Mouse (Mus musculus): Measurements from ENCODE around the gene Defb45. TPM values are rescaled to one million over a fixed set of nuclear protein-coding genes. Genes with fewer than 3 reads are reported as not detected.

Gene Defb45
- polyA plus RNA-seq, 2 experiments = not detected

DNA sequence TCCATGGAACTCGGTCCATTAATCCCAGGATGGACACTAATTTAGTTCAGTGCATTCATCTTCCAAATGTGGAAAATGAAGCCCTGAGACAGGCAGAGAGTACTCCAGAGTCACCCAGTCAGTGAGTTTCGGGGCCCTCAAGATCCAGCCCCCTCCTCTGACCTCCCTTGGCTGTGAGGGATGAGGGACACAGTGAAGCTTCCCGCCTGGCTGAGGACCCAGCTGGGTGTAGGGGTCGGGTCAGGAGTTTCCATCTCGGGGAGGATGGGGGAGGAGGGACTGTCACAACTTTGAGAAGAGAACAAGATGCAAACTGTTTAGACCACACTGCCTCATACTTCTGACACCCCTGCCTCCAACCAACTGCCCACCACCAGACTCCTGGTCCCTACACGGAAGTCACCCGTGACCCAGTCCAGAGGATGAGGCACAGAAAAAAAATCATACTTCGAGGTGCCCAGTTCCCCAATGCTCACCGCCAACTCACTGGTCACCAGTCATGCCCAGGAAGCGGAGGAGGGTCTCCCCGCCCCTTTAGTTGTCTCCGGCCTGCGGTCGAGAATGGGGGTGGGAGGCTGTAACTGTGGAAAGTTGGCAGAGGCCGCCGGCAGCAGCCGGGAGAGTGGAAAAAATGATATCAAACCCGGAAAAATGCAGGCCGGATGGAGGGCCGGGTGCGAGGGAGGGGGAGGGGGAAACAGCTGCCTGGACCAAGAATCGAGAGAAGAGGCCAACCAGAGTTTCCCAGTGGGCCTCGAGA lies 37.2 kb upstream of the Defb45 start:
- H3K27me3 ChIP-seq (ENCODE audit: control insufficient read depth, insufficient read depth, low read length) = no peaks in the 10 kb centered on the region
- no peaks in the 10 kb centered on the region for H3K9me3 ChIP-seq (ENCODE audit: control insufficient read depth, low read length)
- no peak overlapping the region for H3K9ac ChIP-seq (replicated peaks)
- TF ChIP-seq CTCF (IDR thresholded peaks at IDR 0.05; ENCODE audit: low read depth) (no peak), EP300 (IDR thresholded peaks at IDR 0.05; ENCODE audit: low read depth) (no peak)
- ATAC-seq (ENCODE audit: insufficient read depth) = no peak
- 0 out of 4 replicates have a peak, but pooled peaks cover 0 to 2% of the 10 kb centered on the region in 2 experiments for H3K4me1 ChIP-seq (replicated peaks; ENCODE audit: control insufficient read depth in 2 of 2, insufficient read depth in 2 of 2, low read length in 1 of 2)
- no peak overlapping the region for H3K27ac ChIP-seq
- no peak overlapping the region for H3K4me3 ChIP-seq (ENCODE audit: insufficient read depth in 1 of 2, low read depth in 2 of 2, low read length in 2 of 2)
- no peak for DNase-seq (ENCODE audit: low read depth in 3 of 3, low spot score in 3 of 3)
- no peaks in the 10 kb centered on the region for H3K36me3 ChIP-seq (replicated peaks; ENCODE audit: control insufficient read depth, insufficient read depth, low read depth)
- 58% methylated on average over 23 of the region's 23 CpGs for WGBS (ENCODE audit: insufficient replicate concordance)
- no peak overlapping the region for H3K4me2 ChIP-seq (ENCODE audit: low read depth)

DNA sequence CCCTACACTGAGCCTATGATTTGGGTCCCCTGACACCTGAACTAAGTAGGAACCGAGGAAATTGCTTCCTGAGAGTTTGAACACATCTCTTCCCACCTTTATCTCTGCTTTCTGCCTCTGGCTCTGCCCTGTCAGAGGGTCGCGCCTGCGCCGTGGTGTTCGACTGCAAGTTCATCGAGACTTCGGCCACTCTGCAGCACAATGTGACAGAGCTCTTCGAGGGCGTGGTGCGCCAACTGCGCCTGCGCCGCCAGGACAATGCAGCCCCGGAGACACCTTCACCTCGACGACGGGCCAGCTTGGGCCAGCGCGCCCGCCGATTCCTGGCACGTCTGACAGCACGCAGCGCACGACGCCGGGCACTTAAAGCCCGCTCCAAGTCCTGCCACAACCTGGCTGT lies 35.1 kb upstream of the Defb45 start:
- no peak overlapping the region for H3K27ac ChIP-seq
- TF ChIP-seq CTCF (IDR thresholded peaks at IDR 0.05; ENCODE audit: low read depth) (no peak), EP300 (IDR thresholded peaks at IDR 0.05; ENCODE audit: low read depth) (no peak)
- no peaks in the 10 kb centered on the region; the same call in 1 of the 2 replicates for H3K27me3 ChIP-seq (ENCODE audit: control insufficient read depth, insufficient read depth, low read length)
- H3K4me2 ChIP-seq (ENCODE audit: low read depth) = no peak overlapping the region
- 0 out of 4 replicates have a peak, but pooled peaks cover 0 to 2% of the 10 kb centered on the region in 2 experiments for H3K4me1 ChIP-seq (replicated peaks; ENCODE audit: control insufficient read depth in 2 of 2, insufficient read depth in 2 of 2, low read length in 1 of 2)
- no peaks in the 10 kb centered on the region for H3K9me3 ChIP-seq (ENCODE audit: control insufficient read depth, low read length)
- no peak overlapping the region for H3K9ac ChIP-seq (replicated peaks)
- H3K36me3 ChIP-seq (replicated peaks; ENCODE audit: control insufficient read depth, insufficient read depth, low read depth) = no peaks in the 10 kb centered on the region
- WGBS (ENCODE audit: insufficient replicate concordance) = 71% methylated on average over 29 of the region's 29 CpGs
- no peak for DNase-seq (ENCODE audit: low read depth in 3 of 3, low spot score in 3 of 3)
- H3K4me3 ChIP-seq (ENCODE audit: insufficient read depth in 1 of 2, low read depth in 2 of 2, low read length in 2 of 2) = no peak overlapping the region
- no peak for ATAC-seq (ENCODE audit: insufficient read depth)

DNA sequence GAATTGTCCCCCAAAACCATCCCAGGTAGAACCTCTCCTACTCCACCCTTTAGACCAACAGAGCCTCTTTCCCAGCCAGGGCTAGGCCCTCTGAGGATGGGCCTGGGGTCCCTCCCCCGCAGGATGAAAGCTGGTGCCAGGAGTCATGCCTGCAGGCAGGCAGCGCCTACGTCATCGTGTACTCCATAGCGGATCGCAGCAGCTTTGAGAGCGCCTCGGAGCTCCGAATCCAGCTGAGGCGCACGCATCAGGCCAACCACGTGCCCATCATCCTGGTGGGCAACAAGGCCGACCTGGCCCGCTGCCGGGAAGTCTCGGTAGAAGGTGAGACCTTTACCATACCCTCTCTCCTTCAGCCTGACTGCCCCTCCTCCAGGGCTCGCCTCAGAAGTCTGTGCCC lies 34.1 kb upstream of the Defb45 start:
- H3K4me1 ChIP-seq (replicated peaks; ENCODE audit: control insufficient read depth in 2 of 2, insufficient read depth in 2 of 2, low read length in 1 of 2) = 0 out of 4 replicates have a peak, but pooled peaks cover 0 to 2% of the 10 kb centered on the region in 2 experiments
- H3K9me3 ChIP-seq (ENCODE audit: control insufficient read depth, low read length) = no peaks in the 10 kb centered on the region
- 43% methylated on average over 17 of the region's 17 CpGs for WGBS (ENCODE audit: insufficient replicate concordance)
- H3K36me3 ChIP-seq (replicated peaks; ENCODE audit: control insufficient read depth, insufficient read depth, low read depth) = no peaks in the 10 kb centered on the region
- DNase-seq (ENCODE audit: low read depth in 3 of 3, low spot score in 3 of 3) = no peak
- H3K27me3 ChIP-seq (ENCODE audit: control insufficient read depth, insufficient read depth, low read length) = peaks cover 4% of the 10 kb centered on the region
- ATAC-seq (ENCODE audit: insufficient read depth) = no peak
- H3K9ac ChIP-seq (replicated peaks) = no peak overlapping the region
- H3K27ac ChIP-seq = no peak overlapping the region
- no peak overlapping the region for H3K4me2 ChIP-seq (ENCODE audit: low read depth)
- no peak for TF ChIP-seq EP300 (IDR thresholded peaks at IDR 0.05; ENCODE audit: low read depth)
- TF ChIP-seq CTCF (IDR thresholded peaks at IDR 0.05; ENCODE audit: low read depth) = no peak
- no peak overlapping the region for H3K4me3 ChIP-seq (ENCODE audit: insufficient read depth in 1 of 2, low read depth in 2 of 2, low read length in 2 of 2)

DNA sequence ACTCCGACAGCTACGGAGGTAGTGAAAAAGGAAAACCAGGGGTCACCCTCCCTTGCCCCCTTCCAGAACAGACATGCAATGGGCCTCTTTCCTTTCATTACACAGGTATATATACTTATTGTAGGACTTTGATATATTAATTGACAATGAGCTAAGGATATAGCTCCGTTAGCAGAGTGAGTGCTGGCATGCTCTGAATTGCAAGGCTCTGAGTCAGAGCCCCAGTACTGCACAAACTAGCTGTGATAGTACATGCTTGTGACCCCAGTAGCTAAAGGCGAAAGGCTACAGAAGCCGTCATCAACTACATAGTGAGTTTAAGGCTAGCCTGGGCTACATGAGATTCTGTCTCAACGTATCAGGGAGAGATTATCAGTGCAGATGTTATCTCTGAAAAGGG lies 30.7 kb upstream of the Defb45 start:
- H3K27ac ChIP-seq = no peak overlapping the region
- H3K27me3 ChIP-seq (ENCODE audit: control insufficient read depth, insufficient read depth, low read length) = peaks cover 34% of the 10 kb centered on the region
- ATAC-seq (ENCODE audit: insufficient read depth) (no peak), DNase-seq (ENCODE audit: low read depth in 3 of 3, low spot score in 3 of 3) (no peak)
- H3K9me3 ChIP-seq (ENCODE audit: control insufficient read depth, low read length) = no peaks in the 10 kb centered on the region
- no peak overlapping the region for H3K4me2 ChIP-seq (ENCODE audit: low read depth)
- H3K4me3 ChIP-seq (ENCODE audit: insufficient read depth in 1 of 2, low read depth in 2 of 2, low read length in 2 of 2) = no peak overlapping the region
- TF ChIP-seq CTCF (IDR thresholded peaks at IDR 0.05; ENCODE audit: low read depth) (no peak), EP300 (IDR thresholded peaks at IDR 0.05; ENCODE audit: low read depth) (no peak)
- 73% methylated on average over 6 of the region's 6 CpGs for WGBS (ENCODE audit: insufficient replicate concordance)
- no peaks in the 10 kb centered on the region for H3K36me3 ChIP-seq (replicated peaks; ENCODE audit: control insufficient read depth, insufficient read depth, low read depth)
- no peak overlapping the region for H3K9ac ChIP-seq (replicated peaks)
- H3K4me1 ChIP-seq (replicated peaks; ENCODE audit: control insufficient read depth in 2 of 2, insufficient read depth in 2 of 2, low read length in 1 of 2) = no peaks in the 10 kb centered on the region

DNA sequence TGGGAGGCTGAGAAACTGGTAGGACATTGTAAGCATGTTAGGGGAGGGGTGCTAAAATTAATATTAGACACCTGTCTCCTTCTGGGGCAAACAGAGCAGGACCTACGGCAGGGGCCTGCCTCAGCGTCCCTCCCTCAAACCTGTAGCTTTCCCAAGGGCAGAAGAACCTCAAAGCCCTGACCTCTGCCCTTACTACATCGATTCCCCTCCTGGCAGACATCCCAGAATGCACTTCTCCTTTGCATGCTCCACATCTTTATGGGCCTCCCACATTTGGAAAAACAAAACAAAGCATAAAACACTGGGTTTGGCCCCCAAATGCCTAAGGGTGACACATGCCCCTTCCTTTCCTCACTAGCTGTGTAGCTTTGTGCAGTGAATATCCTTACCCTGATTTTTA lies 30.0 kb upstream of the Defb45 start:
- peaks cover 34% of the 10 kb centered on the region for H3K27me3 ChIP-seq (ENCODE audit: control insufficient read depth, insufficient read depth, low read length)
- no peak overlapping the region for H3K4me2 ChIP-seq (ENCODE audit: low read depth)
- H3K9ac ChIP-seq (replicated peaks) = no peak overlapping the region
- no peaks in the 10 kb centered on the region for H3K9me3 ChIP-seq (ENCODE audit: control insufficient read depth, low read length)
- no peak overlapping the region for H3K27ac ChIP-seq
- H3K4me1 ChIP-seq (replicated peaks; ENCODE audit: control insufficient read depth in 2 of 2, insufficient read depth in 2 of 2, low read length in 1 of 2) = no peaks in the 10 kb centered on the region
- no peaks in the 10 kb centered on the region for H3K36me3 ChIP-seq (replicated peaks; ENCODE audit: control insufficient read depth, insufficient read depth, low read depth)
- no peak overlapping the region for H3K4me3 ChIP-seq (ENCODE audit: insufficient read depth in 1 of 2, low read depth in 2 of 2, low read length in 2 of 2)
- ATAC-seq (ENCODE audit: insufficient read depth) = no peak
- WGBS (ENCODE audit: insufficient replicate concordance) = 46% methylated on average over 3 of the region's 3 CpGs
- no peak for TF ChIP-seq EP300 (IDR thresholded peaks at IDR 0.05; ENCODE audit: low read depth)
- TF ChIP-seq CTCF (IDR thresholded peaks at IDR 0.05; ENCODE audit: low read depth) = no peak
- DNase-seq (ENCODE audit: low read depth in 3 of 3, low spot score in 3 of 3) = no peak
